Mouse (Mus musculus): ENCODE data around the gene Gm45837. TPM values are rescaled to one million over a fixed set of nuclear protein-coding genes. Genes with fewer than 3 reads are reported as not detected.

Gm45837 gene
- polyA plus RNA-seq, 1 experiment from 2014 or later: 2.1 TPM

GRCm38 (mm10) chr7:101419013-101419770 lies 8.5 kb downstream of the Gm45837 start:
- H3K4me3 ChIP-seq: no peak overlapping the region

GRCm38 (mm10) chr7:101421529-101421928 lies 10.8 kb downstream of the Gm45837 start, which contains the start of gene Pde2a:
TSS of gene Pde2a (plus strand) at chr7:101421691.
- Histone ChIP-seq H3K27me3 (peaks cover 31% of the 10 kb centered on the region), H3K4me3 (no peak within 1 kb of the TSS), H3K9me3 (no peaks in the 10 kb centered on the region), H3K4me1 (no peaks in the 10 kb centered on the region), H3K27ac (no peak within 1 kb of the TSS), H3K4me2 (no peak within 1 kb of the TSS), H3K9ac (no peak within 1 kb of the TSS), H3K36me3 (no peaks in the 10 kb centered on the region)
- WGBS: 10% methylated on average over 6 of the region's 6 CpGs
- ATAC-seq (ENCODE audit: insufficient number of reproducible peaks, insufficient read depth, low FRiP score, low TSS enrichment, low read depth): no peak

More at GRCm38 (mm10) chr7:101419013-101419770, 8.5 kb downstream of the Gm45837 start:
- no peak overlapping the region for H3K9ac ChIP-seq
- no peaks in the 10 kb centered on the region for H3K36me3 ChIP-seq
- H3K9me3 ChIP-seq: no peaks in the 10 kb centered on the region
- no peak overlapping the region for H3K27ac ChIP-seq
- peaks cover 31% of the 10 kb centered on the region for H3K27me3 ChIP-seq
- WGBS: 4% methylated on average over 27 of the region's 27 CpGs
- no peak overlapping the region for H3K4me2 ChIP-seq
- ATAC-seq (ENCODE audit: insufficient number of reproducible peaks, insufficient read depth, low FRiP score, low TSS enrichment, low read depth): no peak
- peaks cover 11% of the 10 kb centered on the region for H3K4me1 ChIP-seq

DNA sequence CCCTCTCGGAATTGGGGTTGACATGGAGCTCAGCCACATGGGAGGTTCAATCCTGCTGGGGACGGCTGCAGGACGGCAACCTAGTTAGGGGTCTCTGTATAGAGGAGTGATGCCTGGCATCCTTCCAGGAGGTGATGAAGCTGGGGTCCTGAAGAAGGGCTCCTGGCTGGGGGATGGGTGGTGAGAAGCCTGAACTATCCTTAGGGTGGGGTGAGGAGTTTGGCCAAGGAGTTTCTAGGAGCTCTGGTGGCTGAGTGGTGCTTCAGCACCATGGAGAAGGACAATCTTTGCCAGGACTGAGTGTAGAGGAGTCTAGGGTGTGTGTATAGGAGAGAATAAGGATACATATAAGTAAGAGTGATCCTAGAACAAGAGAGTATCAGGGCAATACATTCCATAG lies 11.4 kb downstream of the Gm45837 start:
- no peak for ATAC-seq (ENCODE audit: insufficient number of reproducible peaks, insufficient read depth, low FRiP score, low TSS enrichment, low read depth)
- Histone ChIP-seq H3K4me2 (no peak overlapping the region), H3K9me3 (no peaks in the 10 kb centered on the region), H3K4me1 (no peaks in the 10 kb centered on the region), H3K36me3 (no peaks in the 10 kb centered on the region), H3K27ac (no peak overlapping the region), H3K27me3 (peaks cover 31% of the 10 kb centered on the region), H3K9ac (no peak overlapping the region), H3K4me3 (no peak overlapping the region)
- 24% methylated on average over 3 of the region's 3 CpGs for WGBS

- ATAC-seq (ENCODE audit: insufficient number of reproducible peaks, insufficient read depth, low FRiP score, low TSS enrichment, low read depth): no peak
- no peaks in the 10 kb centered on the region for H3K4me1 ChIP-seq
- WGBS: 82% methylated on average over 8 of the region's 8 CpGs
- no peaks in the 10 kb centered on the region for H3K36me3 ChIP-seq
- no peaks in the 10 kb centered on the region for H3K9me3 ChIP-seq
- H3K4me2 ChIP-seq: no peak overlapping the region
- H3K4me3 ChIP-seq: no peak overlapping the region
- peaks cover 29% of the 10 kb centered on the region for H3K27me3 ChIP-seq
- H3K9ac ChIP-seq: no peak overlapping the region
- no peak overlapping the region for H3K27ac ChIP-seq
Measured at GRCm38 (mm10) chr7:101422646-101423045, 12.0 kb downstream of the Gm45837 start.

GRCm38 (mm10) chr7:101423970-101424369 lies 13.3 kb downstream of the Gm45837 start:
- no peak for ATAC-seq (ENCODE audit: insufficient number of reproducible peaks, insufficient read depth, low FRiP score, low TSS enrichment, low read depth)
- Histone ChIP-seq H3K9me3 (no peaks in the 10 kb centered on the region), H3K4me2 (no peak overlapping the region), H3K27me3 (peaks cover 22% of the 10 kb centered on the region), H3K36me3 (no peaks in the 10 kb centered on the region), H3K4me1 (no peaks in the 10 kb centered on the region), H3K27ac (no peak overlapping the region), H3K9ac (no peak overlapping the region), H3K4me3 (no peak overlapping the region)
- WGBS: 69% methylated on average over 6 of the region's 6 CpGs

DNA sequence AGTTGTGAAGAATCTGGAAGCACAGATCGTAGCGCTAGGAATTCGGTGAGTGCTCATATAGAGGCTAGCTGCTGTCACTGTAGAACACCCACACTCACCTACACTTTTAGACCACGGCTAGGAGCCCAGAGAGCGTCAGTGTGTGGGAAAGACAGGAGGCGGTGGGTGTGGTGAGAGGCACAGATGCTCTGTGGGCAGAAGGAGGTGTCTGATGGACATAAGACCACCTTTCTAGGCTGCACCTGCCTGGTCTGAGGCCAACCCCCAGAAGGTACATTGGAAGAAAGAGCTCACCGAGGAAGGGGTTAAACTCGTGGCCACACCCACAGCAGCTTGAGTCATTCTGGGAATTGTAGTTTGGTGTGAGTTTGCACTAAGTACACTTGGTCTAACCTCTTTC lies 16.0 kb downstream of the Gm45837 start:
- ATAC-seq (ENCODE audit: insufficient number of reproducible peaks, insufficient read depth, low FRiP score, low TSS enrichment, low read depth): no peak
- H3K4me1 ChIP-seq: no peaks in the 10 kb centered on the region
- H3K9ac ChIP-seq: no peak overlapping the region
- no peak overlapping the region for H3K4me2 ChIP-seq
- no peaks in the 10 kb centered on the region for H3K36me3 ChIP-seq
- no peaks in the 10 kb centered on the region for H3K9me3 ChIP-seq
- WGBS: 70% methylated on average over 8 of the region's 8 CpGs
- H3K27ac ChIP-seq: no peak overlapping the region
- peaks cover 2% of the 10 kb centered on the region for H3K27me3 ChIP-seq
- no peak overlapping the region for H3K4me3 ChIP-seq

DNA sequence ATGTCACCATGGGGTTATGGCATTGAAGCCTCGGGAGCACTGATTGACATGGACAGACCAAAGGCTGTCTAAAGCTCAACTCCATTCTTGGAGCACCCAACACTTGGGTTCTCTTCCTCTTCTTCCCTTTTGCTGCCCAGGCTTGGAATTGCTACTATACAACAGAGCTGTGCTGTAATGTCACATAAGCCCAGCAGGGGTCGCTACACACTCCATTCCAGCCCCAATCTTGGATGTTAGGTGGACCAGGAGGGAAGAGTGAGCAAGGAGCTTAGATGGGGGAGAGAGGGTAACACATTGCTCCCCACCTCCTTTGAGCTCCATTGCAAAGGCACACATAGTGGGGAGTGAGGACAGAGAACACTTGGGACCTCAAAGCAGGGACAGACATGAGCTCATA lies 17.1 kb downstream of the Gm45837 start:
- H3K27ac ChIP-seq: no peak overlapping the region
- H3K36me3 ChIP-seq: no peaks in the 10 kb centered on the region
- ATAC-seq (ENCODE audit: insufficient number of reproducible peaks, insufficient read depth, low FRiP score, low TSS enrichment, low read depth): no peak
- no peak overlapping the region for H3K9ac ChIP-seq
- 17% methylated on average over 2 of the region's 2 CpGs for WGBS
- H3K4me1 ChIP-seq: no peaks in the 10 kb centered on the region
- no peaks in the 10 kb centered on the region for H3K9me3 ChIP-seq
- no peak overlapping the region for H3K4me3 ChIP-seq
- no peak overlapping the region for H3K4me2 ChIP-seq
- H3K27me3 ChIP-seq: no peaks in the 10 kb centered on the region

DNA sequence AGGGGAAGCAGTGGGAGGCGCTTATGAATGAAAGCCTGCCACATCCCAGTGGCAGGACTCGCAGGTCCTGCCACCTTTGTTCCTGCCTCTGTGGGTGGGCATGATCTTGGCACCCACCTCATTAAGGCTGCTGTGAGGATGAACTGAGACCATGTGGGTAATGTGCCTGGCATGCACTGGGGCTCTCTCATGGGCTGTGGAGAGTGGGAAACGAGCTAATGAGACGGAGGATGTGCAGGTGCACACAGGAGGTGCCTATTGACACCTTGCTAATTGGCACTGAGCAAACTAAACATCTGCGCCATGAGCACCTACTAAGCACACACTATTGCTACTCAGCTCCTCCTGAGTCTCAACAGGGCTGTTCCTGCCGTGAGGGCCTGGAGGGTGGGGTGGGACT lies 24.4 kb downstream of the Gm45837 start:
- Histone ChIP-seq H3K4me2 (no peak overlapping the region), H3K27ac (no peak overlapping the region), H3K4me3 (no peak overlapping the region), H3K9ac (no peak overlapping the region), H3K4me1 (no peaks in the 10 kb centered on the region), H3K9me3 (no peaks in the 10 kb centered on the region), H3K36me3 (no peaks in the 10 kb centered on the region), H3K27me3 (no peaks in the 10 kb centered on the region)
- no peak for ATAC-seq (ENCODE audit: insufficient number of reproducible peaks, insufficient read depth, low FRiP score, low TSS enrichment, low read depth)
- 66% methylated on average over 6 of the region's 6 CpGs for WGBS

GRCm38 (mm10) chr7:101437876-101438275 lies 27.2 kb downstream of the Gm45837 start:
- H3K9me3 ChIP-seq: no peaks in the 10 kb centered on the region
- ATAC-seq (ENCODE audit: insufficient number of reproducible peaks, insufficient read depth, low FRiP score, low TSS enrichment, low read depth): no peak
- H3K4me3 ChIP-seq: no peak overlapping the region
- 5% methylated on average over 1 of the region's 1 CpGs for WGBS
- H3K36me3 ChIP-seq: no peaks in the 10 kb centered on the region
- H3K27ac ChIP-seq: no peak overlapping the region
- no peak overlapping the region for H3K9ac ChIP-seq
- no peak overlapping the region for H3K4me2 ChIP-seq
- H3K27me3 ChIP-seq: no peaks in the 10 kb centered on the region
- no peaks in the 10 kb centered on the region for H3K4me1 ChIP-seq

GRCm38 (mm10) chr7:101443093-101443492 lies 32.4 kb downstream of the Gm45837 start:
- H3K4me1 ChIP-seq: no peaks in the 10 kb centered on the region
- peaks cover under 1% of the 10 kb centered on the region; the same call in 1 of the 2 replicates for H3K27me3 ChIP-seq
- no peak for ATAC-seq (ENCODE audit: insufficient number of reproducible peaks, insufficient read depth, low FRiP score, low TSS enrichment, low read depth)
- H3K9me3 ChIP-seq: no peaks in the 10 kb centered on the region
- H3K4me2 ChIP-seq: no peak overlapping the region
- no peaks in the 10 kb centered on the region for H3K36me3 ChIP-seq
- H3K9ac ChIP-seq: no peak overlapping the region
- 60% methylated on average over 10 of the region's 10 CpGs for WGBS
- H3K4me3 ChIP-seq: no peak overlapping the region
- H3K27ac ChIP-seq: no peak overlapping the region

DNA sequence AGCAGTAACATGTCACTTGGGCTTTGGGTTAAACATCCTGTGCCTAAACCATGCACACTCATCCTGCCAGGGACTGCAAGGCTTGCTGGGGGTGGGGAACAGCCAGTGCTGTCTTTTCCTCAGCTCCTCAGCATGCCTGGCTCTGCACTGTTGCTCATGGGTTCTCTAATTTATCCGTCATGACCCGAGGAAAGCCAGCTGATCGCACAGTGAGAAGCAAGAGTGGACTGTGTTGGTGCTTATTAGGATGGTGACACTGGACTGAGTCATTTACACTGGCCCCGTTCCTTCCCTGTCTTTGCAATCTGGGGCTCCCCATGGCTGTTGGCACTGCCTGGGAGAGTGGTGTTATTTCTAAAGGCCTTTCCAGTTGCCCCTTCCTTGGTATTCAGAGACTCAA lies 33.5 kb downstream of the Gm45837 start:
- H3K4me2 ChIP-seq: no peak overlapping the region
- no peaks in the 10 kb centered on the region for H3K36me3 ChIP-seq
- H3K9me3 ChIP-seq: no peaks in the 10 kb centered on the region
- ATAC-seq (ENCODE audit: insufficient number of reproducible peaks, insufficient read depth, low FRiP score, low TSS enrichment, low read depth): no peak
- no peak overlapping the region for H3K9ac ChIP-seq
- peaks cover 7% of the 10 kb centered on the region; the same call in 1 of the 2 replicates for H3K27me3 ChIP-seq
- H3K4me1 ChIP-seq: no peaks in the 10 kb centered on the region
- no peak overlapping the region for H3K27ac ChIP-seq
- no peak overlapping the region for H3K4me3 ChIP-seq
- WGBS: 77% methylated on average over 4 of the region's 4 CpGs

- no peak overlapping the region for H3K9ac ChIP-seq
- H3K27ac ChIP-seq: no peak overlapping the region
- H3K4me2 ChIP-seq: no peak overlapping the region
- H3K36me3 ChIP-seq: no peaks in the 10 kb centered on the region
- no peak for ATAC-seq (ENCODE audit: insufficient number of reproducible peaks, insufficient read depth, low FRiP score, low TSS enrichment, low read depth)
- peaks cover 52% of the 10 kb centered on the region for H3K27me3 ChIP-seq
- no peak overlapping the region for H3K4me3 ChIP-seq
- WGBS: 39% methylated on average over 3 of the region's 3 CpGs
- peaks cover 12% of the 10 kb centered on the region for H3K4me1 ChIP-seq
- H3K9me3 ChIP-seq: no peaks in the 10 kb centered on the region
Measured at GRCm38 (mm10) chr7:101449855-101450254, 39.2 kb downstream of the Gm45837 start.
